Mouse (Mus musculus) CH12.LX (cell line): ENCODE results near the gene Fam222a. TPM values are rescaled to one million over a fixed set of nuclear protein-coding genes. Genes with fewer than 3 reads are reported as not detected.

Source experiments
- DNase-seq: peaks from one replicate; pipeline ENCODE4 v3.0.0-alpha.2; 2013; ENCODE audit errors: extremely low read depth
- H3K27ac ChIP-seq: 2 replicates; pipeline ENCODE4 v1.5.1; 2012; ENCODE audit warnings: low read depth, mild to moderate bottlenecking, control low read depth, moderate library complexity; ENCODE audit not compliant: insufficient read depth
- H3K27me3 ChIP-seq: replicated peaks from 2 replicates; pipeline ENCODE3; 2012; ENCODE audit warnings: inconsistent platforms
- H3K36me3 ChIP-seq, 2 experiments: replicated peaks in 1 of 2; 2 replicates each; pipeline versions ENCODE3 to v1.6.1; 2012; ENCODE audit warnings: inconsistent platforms in 1 of 2, low read length in 1 of 2, mild to moderate bottlenecking in 1 of 2, mixed read lengths in 1 of 2, moderate library complexity in 1 of 2; ENCODE audit not compliant: control insufficient read depth in 1 of 2, insufficient read depth in 1 of 2
- H3K4me1 ChIP-seq, 2 experiments: 2 replicates each; pipeline ENCODE4 v1.6.1; 2012; ENCODE audit warnings: inconsistent platforms in 1 of 2, moderate library complexity in 1 of 2; ENCODE audit not compliant: insufficient read depth in 2 of 2, control insufficient read depth in 1 of 2
- H3K4me2 ChIP-seq: 2 replicates; pipeline ENCODE4 v1.6.1; 2012; ENCODE audit warnings: low read depth, mild to moderate bottlenecking, control low read depth; ENCODE audit not compliant: poor library complexity, insufficient read depth, severe bottlenecking
- H3K4me3 ChIP-seq, 3 experiments: fragments of 150-350 bp in 1 of 3; sonication (generic) in 1 of 3; replicated peaks in 1 of 3; 2 replicates each; pipeline versions ENCODE3 to v1.5.1; 2011 to 2012; ENCODE audit warnings: low read depth in 2 of 3, low read length in 2 of 3, mild to moderate bottlenecking in 2 of 3, moderate library complexity in 2 of 3, control low read depth in 1 of 3, improper control_type of control experiment in 1 of 3, inconsistent platforms in 1 of 3, mixed read lengths in 1 of 3; ENCODE audit not compliant: poor library complexity in 1 of 3
- H3K79me2 ChIP-seq: replicated peaks from 2 replicates; pipeline ENCODE4 v1.6.1; 2012; ENCODE audit warnings: mild to moderate bottlenecking, moderate library complexity; ENCODE audit not compliant: control insufficient read depth, poor library complexity, insufficient read depth, severe bottlenecking; ENCODE audit errors: extremely low read depth
- H3K9ac ChIP-seq: 2 replicates; pipeline ENCODE4 v1.6.1; 2012; ENCODE audit warnings: low read depth, mild to moderate bottlenecking, control low read depth, moderate library complexity; ENCODE audit not compliant: insufficient read depth
- H3K9me3 ChIP-seq: replicated peaks from 2 replicates; pipeline ENCODE3; 2012; ENCODE audit warnings: low read length, inconsistent platforms, mixed read lengths
- BHLHE40 ChIP-seq: IDR thresholded peaks from 2 replicates; pipeline ENCODE4 v1.6.1; 2011; ENCODE audit warnings: mild to moderate bottlenecking, low read depth, low read length, improper control_type of control experiment
- CHD1 ChIP-seq: IDR thresholded peaks from 2 replicates; pipeline ENCODE4 v1.6.1; 2012; ENCODE audit warnings: low read depth, low read length, improper control_type of control experiment, inconsistent platforms
- CHD2 ChIP-seq: IDR thresholded peaks from 2 replicates; pipeline ENCODE4 v1.6.1; 2011; ENCODE audit warnings: low read length, improper control_type of control experiment
- CTCF ChIP-seq, 2 experiments: IDR thresholded peaks in 1 of 2; conservative IDR thresholded peaks in 1 of 2; 2 replicates each; pipeline ENCODE4 v1.5.1; 2011 to 2012; ENCODE audit warnings: low read depth in 2 of 2, low read length in 2 of 2, improper control_type of control experiment in 1 of 2, inconsistent platforms in 1 of 2, mild to moderate bottlenecking in 1 of 2, moderate library complexity in 1 of 2
- E2F4 ChIP-seq: IDR thresholded peaks from 2 replicates; pipeline ENCODE4 v1.6.1; 2011; ENCODE audit warnings: low read depth, low read length, improper control_type of control experiment; ENCODE audit not compliant: insufficient replicate concordance
- ELF1 ChIP-seq: IDR thresholded peaks from 2 replicates; pipeline ENCODE4 v1.6.1; 2014; ENCODE audit warnings: low read depth, mild to moderate bottlenecking, inconsistent platforms, low read length, improper control_type of control experiment
- EP300 ChIP-seq: IDR thresholded peaks from 2 replicates; pipeline ENCODE4 v1.6.1; 2011; ENCODE audit warnings: low read length, improper control_type of control experiment
- ETS1 ChIP-seq: conservative IDR thresholded peaks from 2 replicates; pipeline ENCODE4 v1.6.1; 2012; ENCODE audit warnings: low read depth, mild to moderate bottlenecking, inconsistent platforms, low read length, improper control_type of control experiment, moderate library complexity
- HCFC1 ChIP-seq: IDR thresholded peaks from 2 replicates; pipeline ENCODE4 v1.6.1; 2012; ENCODE audit warnings: low read depth, mild to moderate bottlenecking, inconsistent platforms, low read length, improper control_type of control experiment
- IRF4 ChIP-seq: IDR thresholded peaks from 2 replicates; pipeline ENCODE4 v1.6.1; 2014; ENCODE audit warnings: low read depth, mild to moderate bottlenecking, inconsistent platforms, low read length, improper control_type of control experiment
- JUND ChIP-seq: conservative IDR thresholded peaks from 2 replicates; pipeline ENCODE4 v1.6.1; 2011; ENCODE audit warnings: low read depth, low read length, improper control_type of control experiment
- KAT2A ChIP-seq: IDR thresholded peaks from 2 replicates; pipeline ENCODE4 v1.6.1; 2012; ENCODE audit warnings: low read length, improper control_type of control experiment, inconsistent platforms; ENCODE audit not compliant: insufficient replicate concordance
- MAFK ChIP-seq: IDR thresholded peaks from 2 replicates; pipeline ENCODE4 v1.6.1; 2011; ENCODE audit warnings: low read length, improper control_type of control experiment; ENCODE audit not compliant: insufficient replicate concordance
- MAX ChIP-seq: IDR thresholded peaks from 2 replicates; pipeline ENCODE4 v1.6.1; 2011; ENCODE audit warnings: low read length, improper control_type of control experiment
- MAZ ChIP-seq: IDR thresholded peaks from 2 replicates; pipeline ENCODE4 v1.6.1; 2012; ENCODE audit warnings: low read depth, mild to moderate bottlenecking, inconsistent platforms, low read length, improper control_type of control experiment, moderate library complexity
- PAX5 ChIP-seq: IDR thresholded peaks from 2 replicates; pipeline ENCODE4 v1.6.1; 2012; ENCODE audit warnings: low read length, inconsistent platforms, mixed read lengths
- POLR2A ChIP-seq: IDR thresholded peaks from 2 replicates; pipeline ENCODE4 v1.6.1; 2011; ENCODE audit warnings: low read depth, mild to moderate bottlenecking, improper control_type of control experiment, low read length
- RAD21 ChIP-seq: IDR thresholded peaks from 2 replicates; pipeline ENCODE4 v1.6.1; 2011; ENCODE audit warnings: low read depth, mild to moderate bottlenecking, low read length, improper control_type of control experiment, moderate library complexity
- SIN3A ChIP-seq: IDR thresholded peaks from 2 replicates; pipeline ENCODE4 v1.6.1; 2012; ENCODE audit warnings: low read length, improper control_type of control experiment, inconsistent platforms
- SMC3 ChIP-seq: IDR thresholded peaks from 2 replicates; pipeline ENCODE4 v1.6.1; 2011; ENCODE audit warnings: low read depth, low read length, improper control_type of control experiment
- TBP ChIP-seq: conservative IDR thresholded peaks from 2 replicates; pipeline ENCODE4 v1.6.1; 2011; ENCODE audit warnings: low read depth, low read length, improper control_type of control experiment
- TCF12 ChIP-seq: IDR thresholded peaks from 2 replicates; pipeline ENCODE4 v1.6.1; 2014; ENCODE audit warnings: low read depth, mild to moderate bottlenecking, inconsistent platforms, low read length, improper control_type of control experiment
- UBTF ChIP-seq: IDR thresholded peaks from 2 replicates; pipeline ENCODE4 v1.6.1; 2012; ENCODE audit warnings: low read depth, mild to moderate bottlenecking, inconsistent platforms, low read length, improper control_type of control experiment, moderate library complexity
- USF1 ChIP-seq: IDR thresholded peaks from 2 replicates; pipeline ENCODE4 v1.6.1; 2014; ENCODE audit warnings: low read depth, mild to moderate bottlenecking, inconsistent platforms, low read length, improper control_type of control experiment
- ZC3H11A ChIP-seq: IDR thresholded peaks from 2 replicates; pipeline ENCODE4 v1.6.1; 2012; ENCODE audit warnings: low read depth, mild to moderate bottlenecking, inconsistent platforms, low read length, improper control_type of control experiment
- ZKSCAN1 ChIP-seq: IDR thresholded peaks from 2 replicates; pipeline ENCODE4 v1.6.1; 2012; ENCODE audit warnings: low read depth, inconsistent platforms, low read length, improper control_type of control experiment, borderline replicate concordance
- ZMIZ1 ChIP-seq: IDR thresholded peaks from 2 replicates; pipeline ENCODE4 v1.6.1; 2012; ENCODE audit warnings: low read depth, mild to moderate bottlenecking, inconsistent platforms, low read length, improper control_type of control experiment
- dilution Hi-C: fragments of 300-500 bp; cut with MboI; formaldehyde crosslinking; loops from 2 replicates; pipeline ENCODE4 v1.14.3; 2020; ENCODE audit warnings: low sequenced_read_pairs; ENCODE audit not compliant: extremely low pct_unique_long_range_greater_than_20kb, extremely low pct_ligation_motif_present
- in situ Hi-C: fragments of 300-500 bp; cut with MboI; formaldehyde crosslinking; loops from 3 replicates; pipeline ENCODE4 v1.14.3; 2019; ENCODE audit warnings: low sequenced_read_pairs, low pct_ligation_motif_present, low pct_unique_long_range_greater_than_20kb, mixed read lengths
- polyA plus RNA-seq: library from polyadenylated mRNA; unstranded; fragments of >175 nt; gene quantifications from 2 replicates; pipeline ENCODE4 v1.2.1, GENCODE M21; 2012; ENCODE audit warnings: low read depth; ENCODE audit not compliant: insufficient read length
- total RNA-seq, 2 experiments: library from RNA; depleted of rRNA; stranded (reverse); fragments of 300-350 nt in 1 of 2; fragments of >200 nt in 1 of 2; gene quantifications; 2 replicates each; pipeline ENCODE4 v1.2.3; 2012 to 2014

Gene Fam222a
- total and polyA plus RNA-seq, 3 experiments = 0.13 TPM; not detected in 2

GRCm38 (mm10) chr5:114620305-114620704 lies 52.5 kb downstream of the Fam222a start:
- H3K36me3 ChIP-seq = no peaks in the 10 kb centered on the region
- in situ Hi-C loops = no loop called here
- H3K4me2 ChIP-seq = no peak overlapping the region
- TF ChIP-seq MAX (no peak), ZKSCAN1 (no peak), TBP (no peak), USF1 (no peak), SMC3 (peak; percentile 44), HCFC1 (no peak), KAT2A (no peak), E2F4 (no peak), BHLHE40 (no peak), POLR2A (no peak), MAZ (no peak), CHD1 (no peak), EP300 (no peak), IRF4 (no peak; the same call in 1 of the 2 replicates), UBTF (no peak), TCF12 (no peak), ZMIZ1 (no peak), ELF1 (no peak), CHD2 (no peak), CTCF (conservative IDR thresholded peaks at IDR 0.05 in 1 of 2, IDR thresholded peaks at IDR 0.05 in 1 of 2; ENCODE audit: low read depth in 2 of 2, low read length in 2 of 2) (peak; percentile 81 to 96), PAX5 (no peak), JUND (no peak), RAD21 (peak; percentile 56), ETS1 (no peak)
- H3K4me1 ChIP-seq = peaks cover 4 to 18% of the 10 kb centered on the region in 2 experiments
- H3K9me3 ChIP-seq = no peaks in the 10 kb centered on the region
- H3K4me3 ChIP-seq = no peak overlapping the region
- peaks cover 43% of the 10 kb centered on the region for H3K27me3 ChIP-seq
- H3K9ac ChIP-seq = no peak overlapping the region
- dilution Hi-C loops = no loop called here
- H3K27ac ChIP-seq = no peak overlapping the region
- peak; percentile 59 for DNase-seq
- H3K79me2 ChIP-seq = no peaks in the 10 kb centered on the region

- 0 out of 4 replicates have a peak, but pooled peaks cover 2 to 5% of the 10 kb centered on the region in 2 experiments for H3K4me1 ChIP-seq
- in situ Hi-C loops (loop anchor here (5.0 kb wide), 1 partner anchor 37 kb away; no protein-coding TSS in a partner anchor), dilution Hi-C loops (no loop called here)
- no peak overlapping the region for H3K4me2 ChIP-seq
- H3K79me2 ChIP-seq = no peaks in the 10 kb centered on the region
- no peaks in the 10 kb centered on the region for H3K36me3 ChIP-seq
- no peak overlapping the region for H3K27ac ChIP-seq
- TF ChIP-seq SMC3 = peak; percentile 71
- peak; percentile 66 to 86 for TF ChIP-seq CTCF (conservative IDR thresholded peaks at IDR 0.05 in 1 of 2, IDR thresholded peaks at IDR 0.05 in 1 of 2; ENCODE audit: low read depth in 2 of 2, low read length in 2 of 2)
- TF ChIP-seq POLR2A = no peak
- no peak for TF ChIP-seq SIN3A
- peak; percentile 70 for TF ChIP-seq RAD21
- TF ChIP-seq ETS1 = no peak
- no peak for TF ChIP-seq EP300
- TF ChIP-seq MAFK = no peak
- peak; percentile 15; the same call in 1 of the 2 replicates for TF ChIP-seq ZC3H11A
- no peak for TF ChIP-seq UBTF
- TF ChIP-seq, all 38 proteins: peak for 4
- peaks cover 32% of the 10 kb centered on the region for H3K27me3 ChIP-seq
- H3K9me3 ChIP-seq = no peaks in the 10 kb centered on the region
- H3K9ac ChIP-seq = no peak overlapping the region
- peak; percentile 68 for DNase-seq
- no peak overlapping the region for H3K4me3 ChIP-seq
These were observed 57.8 kb downstream of the Fam222a start for GRCm38 (mm10) chr5:114625590-114625989.
